Mouse (Mus musculus) heart, postnatal 0 days (tissue): Measurements from ENCODE around the gene Cnr1. TPM values are rescaled to one million over a fixed set of nuclear protein-coding genes. Genes with fewer than 3 reads are reported as not detected.

Experiments used
- ATAC-seq: fragments of 200-750 bp; cut with Nextera tagmentation; 2 replicates; pipeline ENCODE4 v1.8.0; 2017; ENCODE audit warnings: low read depth, moderate number of reproducible peaks, moderate library complexity; ENCODE audit not compliant: insufficient read depth
- DNase-seq: peaks from one replicate; pipeline ENCODE4 v3.0.0-alpha.2; 2016; ENCODE audit warnings: low spot score
- H3K27ac ChIP-seq: fragments of 300-500 bp; sonication (generic); 2 replicates; pipeline ENCODE4 v1.5.1; 2014; ENCODE audit warnings: low read depth, mild to moderate bottlenecking
- H3K27me3 ChIP-seq: fragments of 300-500 bp; sonication (generic); 2 replicates; pipeline ENCODE4 v1.6.1; 2014; ENCODE audit warnings: low read length, mixed read lengths; ENCODE audit not compliant: control insufficient read depth, insufficient read depth
- H3K36me3 ChIP-seq: fragments of 300-500 bp; sonication (generic); replicated peaks from 2 replicates; pipeline ENCODE4 v1.6.1; 2014; ENCODE audit warnings: low read length, mixed read lengths; ENCODE audit not compliant: control insufficient read depth, insufficient read depth
- H3K4me1 ChIP-seq: fragments of 300-500 bp; sonication (generic); 2 replicates; pipeline ENCODE4 v1.6.1; 2014; ENCODE audit warnings: antibody characterized with exemption; ENCODE audit not compliant: control insufficient read depth, insufficient read depth
- H3K4me2 ChIP-seq: fragments of 300-500 bp; sonication (generic); 2 replicates; pipeline ENCODE4 v1.6.1; 2014; ENCODE audit warnings: low read depth, mild to moderate bottlenecking, low read length, moderate library complexity
- H3K4me3 ChIP-seq: fragments of 300-500 bp; sonication (generic); 2 replicates; pipeline ENCODE4 v1.5.1; 2014; ENCODE audit warnings: low read depth, low read length
- H3K9ac ChIP-seq: fragments of 300-500 bp; sonication (generic); replicated peaks from 2 replicates; pipeline ENCODE4 v1.6.1; 2014; ENCODE audit warnings: low read depth, low read length, mixed read lengths
- H3K9me3 ChIP-seq: fragments of 300-500 bp; sonication (generic); replicated peaks from 2 replicates; pipeline ENCODE4 v1.6.1; 2016; ENCODE audit warnings: low read length; ENCODE audit not compliant: control insufficient read depth
- CTCF ChIP-seq: IDR thresholded peaks from 2 replicates; pipeline ENCODE4 v1.5.1; 2016; ENCODE audit warnings: antibody characterized with exemption, control low read depth, low read depth
- EP300 ChIP-seq: IDR thresholded peaks from 2 replicates; pipeline ENCODE4 v1.6.1; 2016; ENCODE audit warnings: antibody characterized with exemption, low read depth
- WGBS: fragments of 180-500 bp; shearing (Covaris S2); extraction: QIAGEN DNeasy Blood & Tissue Kit; methylation state at CpG from one replicate; pipeline ENCODE4 v1.1.7; 2014; 5-methylcytosine and 5-hydroxymethylcytosine counted together
- polyA plus RNA-seq: library from polyadenylated mRNA; unstranded; fragments of >200 nt; fragmentation: Nextera tagmentation; extraction: Ambion mirVana; gene quantifications from 2 replicates; pipeline ENCODE4 v1.2.1, GENCODE M21; 2015
- total RNA-seq: library from RNA; depleted of rRNA; stranded (reverse); fragments of >200 nt; gene quantifications from 2 replicates; pipeline ENCODE4 v1.2.3, GENCODE M21; 2014; ENCODE audit warnings: low replicate concordance

Cnr1 gene
- total and polyA plus RNA-seq, 2 experiments from 2014 or later, result 0.05 TPM; not detected in 1

GRCm38 (mm10) chr4:33893841-33894240 is 30.6 kb upstream of the Cnr1 start:
- no peaks in the 10 kb centered on the region for H3K27me3 ChIP-seq
- WGBS, result 72% methylated on average over 7 of the region's 7 CpGs
- ATAC-seq (no peak), DNase-seq (no peak)
- no peaks in the 10 kb centered on the region for H3K36me3 ChIP-seq
- TF ChIP-seq EP300 (no peak), CTCF (no peak)
- no peaks in the 10 kb centered on the region; the same call in 1 of the 2 replicates for H3K4me1 ChIP-seq
- no peak overlapping the region for H3K9ac ChIP-seq
- H3K4me3 ChIP-seq, result no peak overlapping the region
- H3K9me3 ChIP-seq, result no peaks in the 10 kb centered on the region
- H3K27ac ChIP-seq, result no peak overlapping the region
- no peak overlapping the region for H3K4me2 ChIP-seq

GRCm38 (mm10) chr4:33895046-33895445 is 29.3 kb upstream of the Cnr1 start:
- TF ChIP-seq EP300 (no peak), CTCF (no peak)
- H3K4me2 ChIP-seq, result no peak overlapping the region
- H3K27ac ChIP-seq, result no peak overlapping the region
- no peak overlapping the region for H3K9ac ChIP-seq
- H3K9me3 ChIP-seq, result no peaks in the 10 kb centered on the region
- ATAC-seq (no peak), DNase-seq (no peak)
- no peaks in the 10 kb centered on the region for H3K27me3 ChIP-seq
- H3K4me3 ChIP-seq, result no peak overlapping the region
- H3K4me1 ChIP-seq, result no peaks in the 10 kb centered on the region; the same call in 1 of the 2 replicates
- no peaks in the 10 kb centered on the region for H3K36me3 ChIP-seq
- WGBS, result 49% methylated on average over 8 of the region's 8 CpGs

GRCm38 (mm10) chr4:33895491-33895890 is 28.9 kb upstream of the Cnr1 start:
- TF ChIP-seq CTCF, result no peak
- TF ChIP-seq EP300, result no peak
- no peaks in the 10 kb centered on the region for H3K27me3 ChIP-seq
- no peaks in the 10 kb centered on the region; the same call in 1 of the 2 replicates for H3K4me1 ChIP-seq
- H3K4me2 ChIP-seq, result no peak overlapping the region
- H3K27ac ChIP-seq, result no peak overlapping the region
- no peaks in the 10 kb centered on the region for H3K36me3 ChIP-seq
- ATAC-seq (no peak), DNase-seq (no peak)
- WGBS, result 86% methylated on average over 2 of the region's 2 CpGs
- H3K4me3 ChIP-seq, result no peak overlapping the region
- no peak overlapping the region for H3K9ac ChIP-seq
- H3K9me3 ChIP-seq, result no peaks in the 10 kb centered on the region

GRCm38 (mm10) chr4:33901659-33902058 is 22.7 kb upstream of the Cnr1 start:
- no peaks in the 10 kb centered on the region for H3K27me3 ChIP-seq
- ATAC-seq (no peak), DNase-seq (no peak)
- no peaks in the 10 kb centered on the region for H3K36me3 ChIP-seq
- no peak for TF ChIP-seq CTCF
- TF ChIP-seq EP300, result no peak
- no peaks in the 10 kb centered on the region for H3K4me1 ChIP-seq
- H3K4me2 ChIP-seq, result no peak overlapping the region
- H3K4me3 ChIP-seq, result no peak overlapping the region
- H3K27ac ChIP-seq, result no peak overlapping the region
- H3K9me3 ChIP-seq, result no peaks in the 10 kb centered on the region
- no peak overlapping the region for H3K9ac ChIP-seq
- 61% methylated on average over 3 of the region's 3 CpGs for WGBS

- no peak overlapping the region for H3K4me3 ChIP-seq
- no peaks in the 10 kb centered on the region for H3K4me1 ChIP-seq
- H3K27ac ChIP-seq, result no peak overlapping the region
- H3K36me3 ChIP-seq, result no peaks in the 10 kb centered on the region
- H3K27me3 ChIP-seq, result no peaks in the 10 kb centered on the region
- H3K9ac ChIP-seq, result no peak overlapping the region
- no peaks in the 10 kb centered on the region for H3K9me3 ChIP-seq
- DNase-seq (no peak), ATAC-seq (no peak)
- 74% methylated on average over 1 of the region's 1 CpGs for WGBS
- TF ChIP-seq EP300, result no peak
- no peak for TF ChIP-seq CTCF
- no peak overlapping the region for H3K4me2 ChIP-seq
Measured at GRCm38 (mm10) chr4:33903812-33904340, 20.5 kb upstream of the Cnr1 start.

- DNase-seq (no peak), ATAC-seq (no peak)
- 66% methylated on average over 4 of the region's 4 CpGs for WGBS
- H3K27ac ChIP-seq, result no peak overlapping the region
- H3K27me3 ChIP-seq, result no peaks in the 10 kb centered on the region
- no peaks in the 10 kb centered on the region for H3K36me3 ChIP-seq
- no peak overlapping the region for H3K9ac ChIP-seq
- H3K4me2 ChIP-seq, result no peak overlapping the region
- no peak for TF ChIP-seq CTCF
- no peak for TF ChIP-seq EP300
- H3K4me3 ChIP-seq, result no peak overlapping the region
- H3K4me1 ChIP-seq, result no peaks in the 10 kb centered on the region
- no peaks in the 10 kb centered on the region for H3K9me3 ChIP-seq
Measured at GRCm38 (mm10) chr4:33904826-33905225, 19.6 kb upstream of the Cnr1 start.
